Mouse (Mus musculus) monocyte, adult 5-6 weeks (primary cell): ENCODE results near the gene Thap8. TPM values are rescaled to one million over a fixed set of nuclear protein-coding genes. Genes with fewer than 3 reads are reported as not detected.

Source experiments
- ATAC-seq: fragments of 153-309, 156-312 bp; replicated peaks from 2 replicates; pipeline ENCODE4 v1.8.0; 2017; ENCODE audit warnings: mild to moderate bottlenecking; ENCODE audit not compliant: low TSS enrichment, insufficient number of reproducible peaks, severe bottlenecking, poor library complexity, low FRiP score
- total RNA-seq: library from RNA; stranded (forward); fragments of 200-1000, 200-491, 200-594 nt; gene quantifications from 3 replicates; pipeline ENCODE4 v1.2.3, GENCODE M21; 2017

The Thap8 gene
- total RNA-seq, 1 experiment from 2014 or later = 1.0 TPM

- ATAC-seq = peak; percentile 80
These were observed 810 bp downstream of the Thap8 start for GRCm38 (mm10) chr7:30280670-30281138.

GRCm38 (mm10) chr7:30281522-30281921, 1.6 kb downstream of the Thap8 start:
- ATAC-seq = no peak

DNA sequence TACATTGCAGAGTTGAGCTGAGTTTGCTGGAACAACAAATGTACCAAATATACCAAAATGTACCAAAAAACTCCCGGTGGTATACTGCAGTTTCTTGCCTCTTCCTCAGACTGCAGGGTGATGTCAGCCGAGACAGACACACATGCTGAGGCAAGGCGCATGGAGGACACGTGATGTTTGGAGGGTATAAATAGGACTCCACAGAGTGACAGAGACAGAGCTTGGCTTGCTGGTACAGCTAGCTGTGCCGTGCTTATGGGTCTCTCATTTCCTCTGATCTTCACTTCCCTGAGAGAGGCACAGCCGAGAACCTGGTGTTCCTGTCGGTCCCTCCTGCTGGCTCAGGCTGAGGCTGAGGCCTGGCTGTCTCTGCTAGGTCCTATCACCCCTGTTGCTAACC, 2.8 kb downstream of the Thap8 start:
- no peak for ATAC-seq

DNA sequence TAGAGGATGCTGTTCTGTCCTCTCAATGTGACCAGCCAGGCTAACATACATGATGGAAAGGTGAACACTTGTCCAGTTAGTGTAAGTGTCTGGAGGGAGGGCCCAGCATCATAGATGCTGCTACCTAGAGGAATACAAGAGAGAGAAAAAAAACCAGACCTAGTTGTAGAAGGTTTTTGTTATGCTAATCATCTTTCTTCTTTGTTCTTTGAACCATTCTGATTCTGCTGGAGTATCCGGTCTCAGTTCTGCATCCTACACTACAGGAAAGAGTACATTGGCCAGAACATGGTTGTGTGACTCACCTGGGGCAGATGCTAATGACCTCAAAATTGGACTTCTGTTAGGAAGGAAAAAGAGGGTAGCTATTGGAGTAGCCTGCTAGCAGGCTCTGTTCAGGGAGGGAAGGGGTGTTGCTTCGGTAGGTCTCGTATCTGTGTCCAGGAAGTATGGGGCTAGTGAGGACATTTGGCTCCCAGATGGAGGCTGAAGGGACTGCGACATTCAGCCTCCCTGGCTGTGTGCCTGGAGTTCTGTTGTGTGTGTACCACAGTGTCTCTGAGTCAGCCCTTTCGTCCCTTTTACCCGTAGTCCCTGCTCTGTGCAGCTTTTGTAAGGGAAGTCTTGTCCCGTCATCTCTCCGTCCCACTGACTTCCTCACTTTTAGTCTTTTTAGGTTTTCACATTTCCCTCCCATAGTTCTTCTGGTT, 7.0 kb downstream of the Thap8 start:
- ATAC-seq = no peak

DNA sequence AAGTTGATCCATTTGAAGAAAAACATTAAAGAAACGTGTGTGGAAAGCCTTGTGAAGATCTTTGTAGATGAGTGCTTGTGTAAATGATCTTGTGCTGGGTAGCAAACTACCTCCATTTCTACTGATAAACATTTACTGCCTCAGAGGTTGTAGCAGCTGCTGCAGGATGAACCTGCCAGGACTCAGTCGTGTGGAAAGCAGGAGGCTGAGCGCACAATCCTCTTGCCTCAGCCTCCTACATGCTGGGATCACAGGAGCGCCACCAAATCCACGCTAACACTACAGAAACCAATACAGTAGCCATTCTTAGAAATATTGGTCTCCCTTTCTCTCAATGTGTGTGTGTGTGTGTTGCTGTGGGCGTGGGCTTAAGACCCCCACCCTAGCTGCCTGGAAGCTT, 8.2 kb downstream of the Thap8 start:
- ATAC-seq = no peak

DNA sequence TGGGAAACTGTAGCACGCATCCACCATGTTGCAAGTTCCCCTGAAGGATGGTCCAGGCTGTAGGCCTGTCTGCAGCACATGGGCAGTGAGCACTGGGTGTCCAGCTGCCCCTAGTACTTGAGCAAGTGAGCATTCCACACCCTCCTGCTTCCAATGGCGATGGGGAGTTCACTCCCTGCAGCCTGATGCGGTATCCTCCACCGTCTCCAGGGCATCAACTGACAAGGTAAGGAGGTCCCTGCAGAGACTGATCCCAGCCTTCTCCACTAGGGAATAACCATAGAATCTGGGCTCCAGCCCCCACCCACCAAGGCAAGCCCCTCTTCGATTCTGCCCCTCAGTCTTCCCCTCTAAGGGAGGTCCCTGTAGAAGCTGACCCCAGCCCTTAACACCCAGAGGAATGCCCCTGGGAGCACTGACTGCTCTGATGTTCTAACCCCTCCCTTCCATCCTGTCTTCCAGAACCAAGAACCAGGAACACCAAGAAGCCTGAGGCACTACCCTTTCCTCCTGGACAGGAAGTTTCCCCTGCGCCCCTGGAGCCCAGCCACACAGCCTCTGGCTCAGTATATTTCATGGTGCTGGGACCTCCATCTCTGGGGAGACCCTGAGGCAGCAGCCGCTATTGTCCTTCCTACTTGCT, 9.3 kb downstream of the Thap8 start:
- ATAC-seq = no peak

DNA sequence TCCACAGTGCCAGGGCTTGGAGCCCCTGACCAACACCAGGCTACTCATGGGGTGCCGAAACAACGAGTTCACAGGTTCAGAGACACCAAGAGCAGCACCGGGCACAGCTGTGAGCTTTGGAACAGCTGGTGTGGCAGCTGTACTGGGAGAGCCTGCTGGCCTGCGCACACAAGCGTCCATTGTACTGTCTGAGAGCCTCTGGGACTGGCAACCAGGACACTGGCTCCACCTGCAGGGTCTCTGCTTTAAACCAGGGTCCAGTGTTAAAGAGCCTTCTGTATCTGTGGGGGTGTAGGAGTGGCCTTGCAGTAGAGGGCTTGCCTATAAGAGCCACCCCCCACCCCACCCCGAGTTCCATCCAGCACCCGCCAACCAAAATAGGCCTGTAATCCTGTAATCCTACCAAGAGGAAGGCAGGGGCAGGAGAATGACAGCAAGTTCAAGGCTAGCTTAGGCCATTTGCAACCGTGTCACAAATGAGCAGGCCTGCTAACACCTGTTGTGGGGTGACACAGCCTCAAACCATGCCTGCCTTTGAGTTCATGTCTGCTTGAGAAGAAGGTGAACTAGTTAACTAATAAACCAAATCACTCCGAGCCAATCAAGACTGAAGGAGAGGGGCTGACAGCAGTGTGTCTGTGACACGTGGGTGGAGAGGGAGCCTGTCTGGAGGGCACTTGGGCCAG, 10.0 kb downstream of the Thap8 start:
- ATAC-seq = no peak

GRCm38 (mm10) chr7:30291215-30292131, 11.6 kb downstream of the Thap8 start, which contains the start of gene Clip3:
Gene Clip3, plus strand, starts transcription at chr7:30291728.
- ATAC-seq = no peak

DNA sequence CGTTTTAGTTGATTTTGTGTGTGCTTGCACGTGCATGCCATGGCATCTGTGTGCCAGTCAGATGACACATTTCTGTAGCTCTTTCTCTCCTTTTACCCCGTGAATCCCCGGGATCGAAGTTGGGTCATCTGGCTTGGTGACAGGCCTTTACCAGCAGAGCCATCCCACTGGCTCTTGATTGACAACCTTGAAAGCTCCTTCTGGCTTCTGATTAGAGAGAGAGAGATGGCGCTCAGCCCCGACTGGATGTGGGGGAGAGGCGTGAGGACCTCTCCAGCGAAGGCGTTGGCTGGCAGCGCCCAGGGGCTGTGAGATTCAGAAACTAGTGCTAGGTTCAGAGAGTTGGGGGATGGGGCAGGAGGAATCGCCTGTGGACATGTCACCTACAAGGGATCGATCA, 13.9 kb downstream of the Thap8 start:
- no peak for ATAC-seq

- ATAC-seq = no peak
These were observed 14.4 kb downstream of the Thap8 start for GRCm38 (mm10) chr7:30294296-30294695.

DNA sequence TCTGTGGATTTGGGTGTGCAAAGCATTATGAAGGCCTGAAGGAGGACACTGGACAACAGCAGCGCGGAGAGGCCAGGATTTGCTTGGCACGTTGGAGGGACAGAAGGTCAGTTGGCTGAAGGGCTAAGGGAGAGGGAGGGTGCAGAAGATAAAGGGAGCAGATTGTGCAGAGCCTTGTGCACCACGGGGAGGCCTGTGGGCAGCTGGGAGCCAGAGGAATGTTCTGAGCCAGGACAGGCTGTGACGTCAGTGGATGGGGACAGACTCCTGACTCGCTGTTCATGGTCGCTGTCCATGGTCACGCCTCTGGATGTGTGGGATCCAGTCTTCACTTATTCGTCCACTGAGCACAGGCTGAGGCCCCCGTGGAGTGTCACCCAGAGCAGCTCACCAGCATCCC, 15.2 kb downstream of the Thap8 start:
- no peak for ATAC-seq

GRCm38 (mm10) chr7:30296816-30297215, 16.9 kb downstream of the Thap8 start:
- ATAC-seq = no peak

DNA sequence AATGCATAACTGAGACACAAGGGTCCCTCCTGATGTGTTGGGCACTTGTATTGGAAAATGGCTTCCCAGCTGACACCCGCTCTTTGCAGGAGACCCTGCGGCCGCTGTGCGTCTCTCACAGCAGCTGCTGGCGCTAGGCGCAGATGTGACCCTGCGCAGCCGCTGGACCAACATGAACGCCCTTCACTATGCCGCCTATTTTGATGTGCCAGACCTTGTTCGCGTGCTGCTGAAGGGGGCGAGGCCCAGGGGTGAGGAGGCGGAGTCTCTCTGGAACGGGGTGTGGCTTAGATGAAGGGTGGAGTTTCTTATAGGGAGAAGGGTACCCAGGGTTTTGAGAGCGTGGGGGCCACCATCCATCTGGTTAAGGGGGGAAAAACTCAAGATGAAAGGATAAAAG, 17.4 kb downstream of the Thap8 start:
- no peak for ATAC-seq

DNA sequence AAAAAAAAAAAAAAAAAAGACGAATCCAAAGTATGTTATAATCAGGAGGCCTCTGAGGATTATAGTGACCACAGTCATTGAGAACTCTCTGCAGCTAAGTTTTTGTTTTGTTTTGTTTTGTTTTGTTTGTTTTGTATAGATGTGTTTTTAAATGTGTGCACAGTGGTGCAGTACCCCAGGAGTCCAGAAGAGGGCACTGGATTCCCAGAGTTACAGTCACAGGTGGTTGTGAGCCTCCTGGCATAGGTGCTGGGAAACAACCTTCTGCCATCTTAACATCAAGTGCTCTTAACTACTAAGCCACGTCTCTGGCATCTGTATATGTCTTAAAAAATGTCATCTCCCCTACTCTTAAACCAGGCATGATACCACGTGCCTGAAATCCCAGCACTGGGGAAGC, 21.0 kb downstream of the Thap8 start:
- 0 out of 2 replicates have a peak, but pooled peaks have one; percentile 42 for ATAC-seq

DNA sequence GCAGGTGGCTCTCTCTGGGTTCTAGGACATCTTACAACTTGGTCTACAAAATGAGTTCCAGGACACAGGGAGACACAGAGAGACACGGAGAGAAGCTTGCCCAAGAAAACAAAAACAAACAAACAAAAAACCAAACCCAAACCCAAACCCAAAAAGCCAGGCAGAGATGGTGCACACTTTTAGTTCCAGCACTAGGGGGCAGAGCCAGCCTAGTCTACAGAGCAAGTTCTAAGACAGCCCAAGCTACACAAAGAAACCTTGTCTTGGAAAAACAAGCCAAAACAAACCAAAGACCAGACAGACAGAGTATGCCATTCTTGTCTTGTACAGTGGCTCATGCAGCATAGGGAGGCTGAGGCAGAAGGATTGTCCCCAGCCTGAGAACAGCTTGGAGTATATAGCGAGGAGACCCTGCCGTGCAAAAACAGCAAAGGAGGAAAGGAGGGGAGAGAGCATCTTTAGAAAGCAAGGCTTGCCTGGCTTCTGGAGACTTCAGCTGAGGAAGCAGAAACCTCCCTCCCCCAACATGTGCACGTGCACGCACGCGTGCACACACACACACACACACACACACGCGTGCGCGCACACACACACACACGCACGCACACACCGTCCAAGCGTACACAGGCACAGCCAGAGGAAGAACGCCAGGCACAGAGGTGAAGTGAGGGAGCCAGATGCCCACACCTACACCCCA, 26.3 kb downstream of the Thap8 start:
- no peak for ATAC-seq

DNA sequence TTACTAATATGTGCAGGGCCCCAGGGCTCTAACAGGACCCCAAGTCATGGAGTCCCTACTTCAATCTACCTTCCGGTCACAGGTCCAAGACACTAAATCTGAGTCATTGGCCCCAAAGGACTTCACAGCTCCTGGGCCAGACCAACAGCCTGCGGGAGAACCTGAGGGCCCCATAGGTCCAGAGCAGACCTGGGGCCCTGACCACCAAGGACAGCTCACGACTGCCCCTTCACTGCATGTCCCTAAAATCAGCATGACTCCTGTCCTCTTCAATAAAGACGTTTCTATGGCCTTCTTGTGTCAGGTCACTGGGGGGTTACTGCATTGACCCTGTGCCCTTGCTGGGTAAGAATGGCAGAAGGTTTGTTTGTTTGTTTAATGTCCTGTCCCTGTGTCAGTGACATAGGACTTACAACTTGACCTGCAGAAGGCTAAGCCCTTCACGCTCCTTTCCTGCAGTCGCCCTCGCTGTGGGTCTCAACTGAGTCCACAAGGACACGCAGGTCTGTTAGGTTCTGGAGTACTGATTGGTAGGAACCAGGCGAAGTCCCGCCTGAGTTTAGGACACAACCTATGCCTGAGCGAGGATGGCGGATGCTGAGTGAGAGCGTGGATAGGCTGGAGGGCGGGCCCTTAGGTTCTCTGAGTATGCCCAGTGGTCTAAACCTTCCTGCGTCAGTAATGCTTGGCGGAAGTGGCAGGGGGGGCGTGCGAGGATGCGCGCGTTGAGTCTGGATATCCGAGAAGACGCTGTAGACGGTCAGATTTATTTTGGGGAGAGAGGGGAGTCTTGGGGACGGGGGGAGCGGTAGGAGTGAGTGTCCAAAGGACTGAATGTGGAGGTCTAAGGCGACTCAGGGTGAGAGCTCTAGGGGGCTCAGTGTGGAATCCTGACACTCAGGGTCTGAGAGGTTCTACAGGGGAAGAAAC, 28.4 kb downstream of the Thap8 start, which contains the start of gene Alkbh6:
Gene Alkbh6, plus strand, starts transcription at position 642 of the 930 bp plus-strand sequence.
- ATAC-seq = peak; percentile 99
